Mouse (Mus musculus): ENCODE data around the gene Cfdp1.
"Not testable (repeated sequence)": the region's sequence is repeated elsewhere in the genome, so short reads cannot be mapped to it uniquely, and the experiment has no call there.

The Cfdp1 gene

GRCm38 (mm10) chr8:111855977-111856376 is 1.9 kb upstream of the Cfdp1 start:
- no peak for DNase-seq (ENCODE audit: low spot score)

GRCm38 (mm10) chr8:111853219-111853618 is 872 bp downstream of the Cfdp1 start:
- DNase-seq (ENCODE audit: low spot score), result not testable (repeated sequence)

- DNase-seq (ENCODE audit: low spot score), result no peak
Observed at GRCm38 (mm10) chr8:111846746-111847145, 7.3 kb downstream of the Cfdp1 start.

DNA sequence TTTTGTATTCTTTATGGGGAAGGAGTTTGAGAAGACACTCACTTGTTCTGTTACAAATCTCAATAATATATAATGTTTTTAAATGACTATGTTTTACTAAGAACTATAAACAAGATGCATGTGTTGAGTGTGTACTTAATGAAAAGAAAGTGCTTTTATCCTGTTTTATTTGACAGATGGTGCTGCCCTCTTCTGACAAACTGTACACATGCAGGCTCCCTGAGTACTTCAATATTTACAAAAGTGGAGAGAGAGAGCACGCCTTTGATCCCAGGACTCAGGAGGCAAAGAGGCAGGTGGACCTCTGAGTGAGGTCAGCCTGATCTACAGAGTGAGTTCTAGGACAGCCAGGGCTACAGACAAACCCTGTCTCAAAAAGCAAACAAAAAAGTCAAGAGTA is 18.6 kb downstream of the Cfdp1 start:
- DNase-seq (ENCODE audit: low spot score), result no peak

GRCm38 (mm10) chr8:111834011-111834410 is 20.1 kb downstream of the Cfdp1 start:
- no peak for DNase-seq (ENCODE audit: low spot score)

DNA sequence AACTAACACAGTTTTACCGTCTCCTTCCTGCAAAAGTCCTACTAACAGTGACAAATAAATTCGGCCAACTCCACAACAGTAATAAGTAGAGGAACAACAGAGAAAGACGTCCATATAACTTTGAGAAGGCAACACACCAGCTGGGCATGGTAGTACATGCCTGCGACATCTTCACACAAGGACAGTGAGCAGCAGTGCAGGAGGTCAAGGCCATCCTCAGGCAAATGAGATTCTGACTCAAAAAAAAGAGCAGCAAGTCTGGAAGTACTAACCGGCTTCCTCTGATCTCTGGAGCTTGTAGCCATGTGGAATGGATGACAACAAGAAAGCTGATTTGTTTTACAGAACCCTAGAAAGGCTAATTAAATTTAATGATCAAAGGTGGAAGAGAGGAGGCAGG is 21.1 kb downstream of the Cfdp1 start:
- no peak for DNase-seq (ENCODE audit: low spot score)

- no peak for DNase-seq (ENCODE audit: low spot score)
Observed at GRCm38 (mm10) chr8:111831996-111832395, 22.1 kb downstream of the Cfdp1 start.

DNA sequence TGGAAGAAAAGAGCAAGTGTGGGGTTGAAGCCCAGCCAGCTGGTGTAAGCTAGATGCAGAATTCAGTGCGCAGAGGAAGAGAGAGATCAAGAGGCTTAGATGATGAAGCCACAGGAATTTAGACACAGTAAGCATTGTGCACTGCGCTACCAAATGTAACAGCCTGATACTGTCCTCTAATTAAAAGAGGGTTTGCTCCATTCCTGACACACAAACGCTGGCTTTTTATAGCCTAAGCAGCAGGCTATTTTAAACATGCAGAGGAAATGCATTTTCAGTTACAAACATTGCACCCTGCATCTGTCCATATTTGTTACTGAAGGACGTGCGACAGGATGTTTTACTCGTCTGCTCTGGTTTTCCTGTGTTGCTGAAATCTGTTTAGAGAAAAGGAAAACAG is 25.5 kb downstream of the Cfdp1 start:
- no peak for DNase-seq (ENCODE audit: low spot score)

- DNase-seq (ENCODE audit: low spot score), result no peak
Observed at GRCm38 (mm10) chr8:111825219-111825618, 28.9 kb downstream of the Cfdp1 start.

GRCm38 (mm10) chr8:111824334-111824733 is 29.8 kb downstream of the Cfdp1 start:
- DNase-seq (ENCODE audit: low spot score), result no peak

DNA sequence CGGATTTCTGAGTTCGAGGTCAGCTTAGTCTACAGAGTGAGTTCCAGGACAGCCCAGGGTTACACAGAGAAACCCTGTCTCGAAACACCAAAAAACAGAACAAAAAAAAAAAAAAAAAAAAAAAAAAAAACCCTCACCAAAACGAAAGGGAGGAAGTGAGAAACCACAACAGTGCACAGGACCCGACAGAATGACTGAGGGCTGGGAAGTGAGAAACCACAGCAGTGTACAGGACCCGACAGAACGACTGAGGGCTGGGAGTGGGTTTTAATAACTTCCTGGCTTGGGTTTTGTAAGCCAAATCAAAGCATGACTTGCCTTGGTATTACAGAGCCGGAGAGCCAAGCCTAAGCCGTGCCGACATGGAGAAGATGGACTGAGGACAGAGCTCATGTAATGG is 32.9 kb downstream of the Cfdp1 start:
- no peak for DNase-seq (ENCODE audit: low spot score)

DNA sequence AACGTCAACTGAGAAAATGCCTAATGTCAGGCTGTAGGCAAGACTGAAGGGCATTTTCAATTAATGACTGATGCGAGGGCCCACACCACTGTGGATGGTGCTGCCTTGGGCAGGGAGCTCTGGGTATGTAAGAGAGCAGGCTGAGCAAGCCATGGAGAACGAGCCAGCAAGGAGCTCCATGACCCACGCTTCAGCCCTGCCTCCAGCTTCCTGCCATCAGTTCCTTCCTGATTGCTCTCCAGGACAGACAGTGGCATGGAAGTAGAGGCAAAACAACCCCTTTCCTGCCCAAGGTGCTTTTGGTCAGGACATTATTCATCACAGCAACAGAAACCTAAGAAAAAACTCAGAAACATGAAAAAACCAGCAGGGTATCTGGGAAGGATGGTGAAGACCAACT is 33.4 kb downstream of the Cfdp1 start:
- DNase-seq (ENCODE audit: low spot score), result no peak

GRCm38 (mm10) chr8:111820018-111820417 is 34.1 kb downstream of the Cfdp1 start:
- DNase-seq (ENCODE audit: low spot score), result no peak

- DNase-seq (ENCODE audit: low spot score), result no peak
Observed at GRCm38 (mm10) chr8:111818556-111818955, 35.5 kb downstream of the Cfdp1 start.

DNA sequence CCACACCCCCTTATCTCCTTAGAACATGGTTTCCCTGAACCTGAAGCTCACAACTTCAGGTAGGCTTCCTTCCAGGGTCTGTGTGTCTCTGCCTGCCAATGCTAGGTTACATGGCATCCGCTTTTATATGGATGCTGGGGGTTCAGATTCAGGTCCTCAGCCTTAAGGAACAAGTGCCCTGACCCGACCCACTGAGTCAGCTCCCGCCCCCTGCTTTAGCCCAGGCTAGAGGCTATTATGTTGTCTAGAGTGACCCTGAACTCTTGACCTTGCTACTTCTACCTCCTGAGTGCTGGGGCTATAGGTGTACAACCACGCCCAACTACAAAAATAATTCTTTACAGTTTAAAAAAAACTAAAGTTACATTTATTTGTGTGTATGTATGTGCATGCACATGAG is 39.0 kb downstream of the Cfdp1 start:
- DNase-seq (ENCODE audit: low spot score), result no peak

GRCm38 (mm10) chr8:111813818-111814217 is 40.3 kb downstream of the Cfdp1 start:
- DNase-seq (ENCODE audit: low spot score), result no peak

DNA sequence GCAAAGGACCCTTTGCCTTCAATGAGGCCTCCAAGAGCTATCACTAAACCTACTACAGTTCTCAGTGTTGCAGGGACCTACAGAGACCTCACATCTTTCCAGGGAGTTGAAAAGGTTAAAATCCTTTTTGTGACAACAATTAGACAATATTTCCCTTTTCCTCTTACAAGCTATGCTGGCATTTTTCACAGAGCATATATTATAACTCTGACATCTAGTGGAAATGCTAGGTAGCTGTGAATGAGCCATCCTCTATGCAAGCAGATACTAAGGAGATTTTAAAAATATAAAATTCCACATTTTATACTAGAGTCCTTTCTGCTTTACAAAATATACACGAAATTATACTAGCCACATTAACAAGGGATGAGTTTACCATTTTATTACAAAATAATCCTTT is 41.3 kb downstream of the Cfdp1 start:
- DNase-seq (ENCODE audit: low spot score), result no peak

DNA sequence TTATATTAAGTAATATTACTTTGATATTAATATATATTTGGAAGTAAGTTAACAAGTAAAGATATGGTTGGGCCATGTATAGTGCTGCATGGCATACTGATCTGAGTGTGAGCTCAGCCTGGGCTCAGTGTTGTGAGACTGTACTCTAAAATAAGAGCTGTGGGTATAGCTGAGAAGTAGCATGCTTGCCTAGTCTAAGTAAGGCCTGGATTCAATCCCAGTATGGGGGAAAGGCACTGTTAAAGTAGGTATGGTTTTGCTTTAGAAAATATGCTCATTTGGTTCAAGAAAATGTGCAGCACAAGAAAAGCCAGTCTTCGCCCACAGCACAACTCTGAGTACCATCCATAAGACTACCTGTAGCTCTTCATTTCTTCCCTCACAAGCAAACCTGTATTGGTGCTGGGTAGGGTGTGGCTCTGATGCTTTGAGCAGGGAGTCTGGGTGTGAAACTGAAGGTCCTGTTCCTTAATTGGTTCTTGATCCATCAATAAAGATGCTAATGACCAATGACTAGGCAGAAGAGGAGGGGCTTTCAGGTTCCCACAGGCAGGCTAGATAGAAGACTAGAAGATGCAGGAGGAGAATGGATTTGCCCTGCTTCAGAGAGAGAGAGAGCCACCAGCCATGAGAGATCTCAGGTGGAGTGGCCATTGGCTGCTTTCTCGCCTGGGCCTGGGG is 43.3 kb downstream of the Cfdp1 start:
- peak; percentile 16 for DNase-seq (ENCODE audit: low spot score)

GRCm38 (mm10) chr8:111808891-111809622 is 45.0 kb downstream of the Cfdp1 start:
- DNase-seq (ENCODE audit: low spot score), result no peak

DNA sequence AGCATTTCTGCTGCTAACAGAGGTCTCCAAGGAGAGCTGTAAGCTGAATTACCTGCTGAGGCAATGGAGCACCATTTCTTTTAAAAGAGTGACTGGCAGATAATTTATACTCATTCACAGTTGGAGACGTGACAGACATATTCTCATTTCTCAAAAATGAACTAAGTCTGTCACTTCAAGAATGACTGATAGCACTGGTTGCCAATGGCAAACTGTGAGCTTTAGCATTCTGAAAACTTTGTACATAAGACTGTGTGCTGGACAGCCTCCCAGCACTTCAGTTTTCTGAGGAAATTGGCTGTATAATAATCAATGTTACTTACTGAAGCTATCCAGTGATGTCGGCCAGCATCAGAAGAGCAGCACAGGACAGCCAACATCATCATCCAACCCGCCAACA is 46.1 kb downstream of the Cfdp1 start:
- DNase-seq (ENCODE audit: low spot score), result no peak

GRCm38 (mm10) chr8:111803362-111803761 is 50.7 kb downstream of the Cfdp1 start:
- no peak for DNase-seq (ENCODE audit: low spot score)

- DNase-seq (ENCODE audit: low spot score), result no peak
Observed at GRCm38 (mm10) chr8:111802256-111802655, 51.8 kb downstream of the Cfdp1 start.

- DNase-seq (ENCODE audit: low spot score), result no peak
Observed at GRCm38 (mm10) chr8:111801456-111801855, 52.6 kb downstream of the Cfdp1 start.

GRCm38 (mm10) chr8:111796528-111796927 is 57.6 kb downstream of the Cfdp1 start:
- no peak for DNase-seq (ENCODE audit: low spot score)

Measured in c-Kit-positive CD71-positive TER-119-positive erythroid progenitor cells, embryonic 14.5 days (primary cell).